In genomic region chr13:111170269-111171165, GRCm38 (mm10) we compare ENCODE assay signal across 25 mouse cellular contexts.
DNase-seq lines count a peak whose midpoint lies in the region; ATAC-seq and TF ChIP-seq lines count a peak whose summit lies in the region.
"Had no signal": no experiment of that assay in that cellular context is flagged by ENCODE, and none has a peak within 500 bp of the region (broad histone marks: within the 10 kb centered on the region; RNA-seq: fewer than 3 reads in every experiment).

No protein-coding gene starts in this region.

- intact Hi-C loops in left cerebral cortex, postnatal 36 days (cut with DNase I) = no loop called here

- no peak overlapping the region for H3K4me3 ChIP-seq in lung, embryonic 14.5 days (ENCODE audit: low read depth, low read length)
- H3K4me3 ChIP-seq in lung, adult 2 months (replicated peaks; ENCODE audit: extremely low read depth, low read depth, low read length) = no peak overlapping the region
- H3K4me3 ChIP-seq in embryonic facial prominence, embryonic 10.5 days = no peak overlapping the region
- no peak overlapping the region for H3K4me3 ChIP-seq in limb, embryonic 10.5 days
- H3K4me3 ChIP-seq: intestine, embryonic 15.5 days; limb, embryonic 15.5 days; liver, embryonic 15.5 days; neural tube, embryonic 15.5 days had no signal

- H3K9ac ChIP-seq in lung, embryonic 14.5 days = no peak overlapping the region
- H3K9ac ChIP-seq: intestine, embryonic 15.5 days; limb, embryonic 15.5 days; liver, embryonic 15.5 days; neural tube, embryonic 15.5 days had no signal

- DNase-seq in embryo, embryonic 11 days = peak; percentile 26
- DNase-seq in embryo, embryonic 10 days (ENCODE audit: low spot score) = no peak
- DNase-seq in lung, embryonic 14.5 days = peak; percentile 79
- no peak for DNase-seq in lung, adult 2 months
- peak; percentile 21 for DNase-seq in embryonic facial prominence, embryonic 10.5 days (ENCODE audit: low spot score)
- DNase-seq in limb, embryonic 10.5 days (ENCODE audit: low spot score) = no peak
- DNase-seq in thymus, postnatal 14 days = no peak
- no peak for DNase-seq in left cerebral cortex, postnatal 36 days (ENCODE audit: low spot score in 2 of 2)
- DNase-seq: adrenal gland, adult 8-10 months; cerebellum, postnatal 10 days; gastrocnemius, postnatal 14 days; heart, adult 18-20 months; kidney, postnatal 4 days; layer of hippocampus, adult 9-11 months; lung, postnatal 4 days; right cerebral cortex, postnatal 14 days; spleen, adult 18-20 months; thymus, postnatal 4 days had no signal

- H3K4me1 ChIP-seq in lung, embryonic 14.5 days (ENCODE audit: insufficient read depth) = 0 out of 2 replicates have a peak, but pooled peaks cover 2% of the 10 kb centered on the region
- H3K4me1 ChIP-seq in lung, adult 2 months (ENCODE audit: control insufficient read depth, insufficient read depth, low read length) = no peaks in the 10 kb centered on the region
- peaks cover 13% of the 10 kb centered on the region for H3K4me1 ChIP-seq in embryonic facial prominence, embryonic 10.5 days
- H3K4me1 ChIP-seq in limb, embryonic 10.5 days = peaks cover 17% of the 10 kb centered on the region
- H3K4me1 ChIP-seq: intestine, embryonic 15.5 days; limb, embryonic 15.5 days; liver, embryonic 15.5 days; neural tube, embryonic 15.5 days had no signal

- H3K9me3 ChIP-seq in lung, embryonic 14.5 days (ENCODE audit: low read depth, low read length) = no peaks in the 10 kb centered on the region
- no peaks in the 10 kb centered on the region for H3K9me3 ChIP-seq in embryonic facial prominence, embryonic 10.5 days
- no peaks in the 10 kb centered on the region for H3K9me3 ChIP-seq in limb, embryonic 10.5 days (replicated peaks)
- H3K9me3 ChIP-seq: intestine, embryonic 15.5 days; limb, embryonic 15.5 days; liver, embryonic 15.5 days; neural tube, embryonic 15.5 days had no signal

- 58% methylated on average over 5 of the region's 5 CpGs for WGBS in lung, embryonic 14.5 days
- 81% methylated on average over 5 of the region's 5 CpGs for WGBS in lung, adult 2 months
- 56% methylated on average over 5 of the region's 5 CpGs for WGBS in embryonic facial prominence, embryonic 10.5 days
- 60% methylated on average over 5 of the region's 5 CpGs for WGBS in limb, embryonic 10.5 days

- H3K27ac ChIP-seq in lung, embryonic 14.5 days (ENCODE audit: low read depth) = peak overlapping the region; percentile 59
- no peak overlapping the region for H3K27ac ChIP-seq in embryonic facial prominence, embryonic 10.5 days (replicated peaks)
- peak overlapping the region; percentile 38; the same call in 1 of the 2 replicates for H3K27ac ChIP-seq in limb, embryonic 10.5 days
- H3K27ac ChIP-seq: intestine, embryonic 15.5 days; limb, embryonic 15.5 days; liver, embryonic 15.5 days; neural tube, embryonic 15.5 days had no signal

- H3K4me2 ChIP-seq in lung, embryonic 14.5 days = no peak overlapping the region
- H3K4me2 ChIP-seq: intestine, embryonic 15.5 days; limb, embryonic 15.5 days; liver, embryonic 15.5 days; midbrain, embryonic 11.5 days; neural tube, embryonic 15.5 days had no signal

- TF ChIP-seq CTCF in lung, embryonic 14.5 days (IDR thresholded peaks at IDR 0.05; ENCODE audit: low read depth) = no peak
- no peak for TF ChIP-seq CTCF in lung, adult 2 months (IDR thresholded peaks at IDR 0.05; ENCODE audit: insufficient read depth, low read length)

- H3K36me3 ChIP-seq in lung, embryonic 14.5 days (ENCODE audit: insufficient read depth) = no peaks in the 10 kb centered on the region
- H3K36me3 ChIP-seq in embryonic facial prominence, embryonic 10.5 days (replicated peaks) = no peaks in the 10 kb centered on the region
- no peaks in the 10 kb centered on the region for H3K36me3 ChIP-seq in limb, embryonic 10.5 days
- H3K36me3 ChIP-seq: intestine, embryonic 15.5 days; limb, embryonic 15.5 days; liver, embryonic 15.5 days; neural tube, embryonic 15.5 days had no signal

- H3K27me3 ChIP-seq in lung, embryonic 14.5 days (ENCODE audit: insufficient read depth, low read length) = no peaks in the 10 kb centered on the region
- no peaks in the 10 kb centered on the region for H3K27me3 ChIP-seq in embryonic facial prominence, embryonic 10.5 days (replicated peaks; ENCODE audit: low read depth, poor library complexity, severe bottlenecking)
- H3K27me3 ChIP-seq in limb, embryonic 10.5 days (ENCODE audit: low read depth, poor library complexity, severe bottlenecking) = no peaks in the 10 kb centered on the region
- H3K27me3 ChIP-seq: intestine, embryonic 15.5 days; limb, embryonic 15.5 days; liver, embryonic 15.5 days; neural tube, embryonic 15.5 days had no signal

- TF ChIP-seq POLR2A in lung, adult 2 months (IDR thresholded peaks at IDR 0.05; ENCODE audit: borderline replicate concordance, extremely low read depth, low read depth, low read length) = no peak

- peak; percentile 83 for ATAC-seq in lung, embryonic 14.5 days (ENCODE audit: insufficient read depth)
- ATAC-seq: CD4-positive, CD25-positive, alpha-beta regulatory T cell, adult 4 months; intestine, embryonic 15.5 days; Patski had no signal

Comparison
In these comparisons a context has a peak if more than half of its experiments do, and no peak if none do; other contexts are left out.
1. DNase-seq: peak in embryo, embryonic 11 days (single experiment), lung, embryonic 14.5 days (single experiment) and embryonic facial prominence, embryonic 10.5 days (single experiment); none in embryo, embryonic 10 days (single experiment), lung, adult 2 months (single experiment), limb, embryonic 10.5 days (single experiment), thymus, postnatal 14 days (single experiment) and left cerebral cortex, postnatal 36 days (0 of 2).